Mouse (Mus musculus) cortical plate, adult 2 months (tissue): ENCODE results near the gene Snx3. TPM values are rescaled to one million over a fixed set of nuclear protein-coding genes. Genes with fewer than 3 reads are reported as not detected.
A peak's percentile ranks its signal among the peaks of the same experiment; 100 is the strongest.

ENCODE experiments used
- H3K27ac ChIP-seq: fragments of 200-500 bp; 2 replicates; pipeline ENCODE4 v1.5.1; 2012; ENCODE audit warnings: low read length, control low read depth, inconsistent platforms; ENCODE audit not compliant: insufficient read depth
- H3K4me1 ChIP-seq: fragments of 200-500 bp; 2 replicates; pipeline ENCODE4 v1.6.1; 2011; ENCODE audit warnings: low read length; ENCODE audit not compliant: control insufficient read depth, insufficient read depth
- H3K4me3 ChIP-seq: fragments of 200-500 bp; 2 replicates; pipeline ENCODE4 v1.5.1; 2011; ENCODE audit warnings: mild to moderate bottlenecking, low read length, control low read depth; ENCODE audit not compliant: insufficient read depth
- CTCF ChIP-seq: fragments of 200-500 bp; IDR thresholded peaks from 2 replicates; pipeline ENCODE4 v1.5.1; 2011; ENCODE audit warnings: mild to moderate bottlenecking, control low read depth, low read length; ENCODE audit not compliant: insufficient read depth; ENCODE audit errors: extremely low read depth
- POLR2A ChIP-seq: fragments of 200-500 bp; IDR thresholded peaks from 2 replicates; pipeline ENCODE4 v1.6.1; 2011; ENCODE audit warnings: mild to moderate bottlenecking, low read length, control low read depth; ENCODE audit not compliant: insufficient read depth; ENCODE audit errors: extremely low read depth
- polyA plus RNA-seq: library from polyadenylated mRNA; depleted of rRNA; stranded (reverse); fragments of >200 nt; gene quantifications from 2 replicates; pipeline ENCODE4 v1.2.3, GENCODE M21; 2012; rRNA removed

The Snx3 gene
- polyA plus RNA-seq = 385 and 435 TPM in 2 replicates

DNA sequence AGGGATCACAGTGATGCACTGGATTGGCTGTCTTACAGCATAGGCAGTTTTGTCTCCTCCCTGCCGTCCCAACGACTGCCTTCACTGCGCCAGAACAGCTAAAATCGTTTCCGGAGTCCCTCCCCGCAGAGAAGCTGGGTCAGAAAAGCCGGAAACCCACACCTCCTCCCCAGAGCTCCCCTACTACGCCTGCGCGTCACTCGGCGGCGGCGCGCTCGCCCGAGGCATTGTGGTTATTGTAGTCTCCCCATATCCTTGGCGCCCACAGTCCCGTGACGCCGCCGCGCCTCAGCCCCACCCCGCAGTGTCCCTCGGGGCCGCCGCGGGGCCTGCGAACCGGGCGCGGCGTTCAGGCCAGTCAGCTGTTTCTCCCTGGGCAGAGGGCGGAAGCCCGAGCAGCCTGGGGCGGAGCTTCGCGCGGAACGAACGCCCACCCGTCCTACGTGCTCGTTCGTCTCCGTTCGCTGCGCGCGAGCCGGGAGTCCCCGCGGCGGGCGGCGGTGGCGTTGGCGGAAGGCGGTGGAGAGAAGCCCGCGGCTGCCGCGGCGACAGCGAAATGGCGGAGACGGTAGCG lies at the start of gene Snx3:
Snx3 (plus strand) TSS at position 256 of the 574 bp plus-strand sequence.
- Histone ChIP-seq H3K27ac (peak within 1 kb of the TSS; percentile 98), H3K4me1 (no peaks in the 10 kb centered on the region), H3K4me3 (peak within 1 kb of the TSS; percentile 84)
- TF ChIP-seq CTCF = no peak
- peak; percentile 77 for TF ChIP-seq POLR2A

- H3K4me1 ChIP-seq = no peaks in the 10 kb centered on the region
- no peak overlapping the region for H3K27ac ChIP-seq
- no peak overlapping the region for H3K4me3 ChIP-seq
- TF ChIP-seq POLR2A = no peak
- no peak for TF ChIP-seq CTCF
Measured at GRCm38 (mm10) chr10:42454266-42454665, 47.6 kb upstream of the Snx3 start.

- Histone ChIP-seq H3K27ac (no peak overlapping the region), H3K4me1 (no peaks in the 10 kb centered on the region), H3K4me3 (no peak overlapping the region)
- no peak for TF ChIP-seq CTCF
- TF ChIP-seq POLR2A = no peak
Measured at GRCm38 (mm10) chr10:42454690-42455089, 47.1 kb upstream of the Snx3 start.

DNA sequence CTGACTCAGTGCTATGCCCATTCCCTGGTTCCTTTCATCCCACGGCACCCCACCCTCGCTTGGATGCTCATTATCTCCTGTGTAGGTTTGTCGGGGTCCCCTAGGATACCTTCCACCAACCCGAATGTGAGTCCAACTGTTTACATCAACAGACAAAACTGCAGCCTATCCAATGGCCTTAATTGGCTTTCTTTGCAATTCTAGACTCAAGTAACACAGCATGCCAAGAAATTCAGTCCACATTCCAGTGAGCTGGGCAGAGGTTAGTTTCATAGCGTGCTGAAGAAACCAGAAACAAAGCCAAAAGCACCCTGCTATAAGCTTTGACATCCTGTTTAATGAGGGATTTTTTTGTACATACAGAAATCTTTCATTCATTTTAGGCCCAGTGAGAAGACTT lies 45.8 kb upstream of the Snx3 start:
- Histone ChIP-seq H3K4me3 (no peak overlapping the region), H3K4me1 (no peaks in the 10 kb centered on the region), H3K27ac (no peak overlapping the region)
- TF ChIP-seq CTCF (no peak), POLR2A (no peak)

- Histone ChIP-seq H3K27ac (peak overlapping the region; percentile 91), H3K4me1 (no peaks in the 10 kb centered on the region), H3K4me3 (no peak overlapping the region)
- TF ChIP-seq POLR2A (no peak), CTCF (no peak)
Measured at GRCm38 (mm10) chr10:42457557-42458191, 44.2 kb upstream of the Snx3 start.

GRCm38 (mm10) chr10:42464224-42464623 lies 37.6 kb upstream of the Snx3 start:
- Histone ChIP-seq H3K4me3 (no peak overlapping the region), H3K4me1 (no peaks in the 10 kb centered on the region), H3K27ac (no peak overlapping the region)
- no peak for TF ChIP-seq POLR2A
- TF ChIP-seq CTCF = no peak

- no peaks in the 10 kb centered on the region for H3K4me1 ChIP-seq
- TF ChIP-seq POLR2A = no peak
- no peak for TF ChIP-seq CTCF
- H3K4me3 ChIP-seq = no peak overlapping the region
Measured at GRCm38 (mm10) chr10:42464805-42465204, 37.0 kb upstream of the Snx3 start.

DNA sequence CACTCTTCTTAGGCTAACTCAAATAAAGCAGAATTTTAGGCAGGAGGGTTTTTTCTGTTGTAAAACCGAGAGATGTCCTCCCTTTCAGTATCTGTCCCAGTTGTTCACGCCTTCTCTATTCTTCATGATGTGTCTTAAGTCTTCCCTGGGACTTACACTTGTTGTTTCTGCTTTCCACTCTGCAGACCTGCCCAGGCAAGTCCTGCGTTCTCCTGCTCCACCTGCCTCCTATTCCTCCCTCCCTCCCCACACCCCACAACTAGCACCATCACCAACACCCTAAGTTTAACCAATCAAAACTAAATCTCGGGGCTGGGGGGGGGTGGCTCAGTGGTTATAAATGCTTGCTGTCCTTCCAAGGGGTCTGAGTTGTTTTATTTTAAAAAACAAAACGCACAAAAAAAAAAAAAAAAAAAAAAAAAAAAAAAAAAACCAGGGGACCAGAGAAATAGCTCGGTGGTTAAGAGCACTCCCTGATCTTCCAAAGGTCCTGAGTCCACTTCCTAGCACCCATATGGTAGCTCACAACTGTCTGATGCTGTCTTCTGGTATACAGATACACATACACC lies 26.8 kb upstream of the Snx3 start:
- no peak for TF ChIP-seq POLR2A
- no peak for TF ChIP-seq CTCF
- H3K4me3 ChIP-seq = no peak overlapping the region
- 0 out of 2 replicates have a peak, but pooled peaks cover 1% of the 10 kb centered on the region for H3K4me1 ChIP-seq
- H3K27ac ChIP-seq = no peak overlapping the region

More at GRCm38 (mm10) chr10:42464805-42465204, 37.0 kb upstream of the Snx3 start:
- H3K27ac ChIP-seq = no peak overlapping the region

DNA sequence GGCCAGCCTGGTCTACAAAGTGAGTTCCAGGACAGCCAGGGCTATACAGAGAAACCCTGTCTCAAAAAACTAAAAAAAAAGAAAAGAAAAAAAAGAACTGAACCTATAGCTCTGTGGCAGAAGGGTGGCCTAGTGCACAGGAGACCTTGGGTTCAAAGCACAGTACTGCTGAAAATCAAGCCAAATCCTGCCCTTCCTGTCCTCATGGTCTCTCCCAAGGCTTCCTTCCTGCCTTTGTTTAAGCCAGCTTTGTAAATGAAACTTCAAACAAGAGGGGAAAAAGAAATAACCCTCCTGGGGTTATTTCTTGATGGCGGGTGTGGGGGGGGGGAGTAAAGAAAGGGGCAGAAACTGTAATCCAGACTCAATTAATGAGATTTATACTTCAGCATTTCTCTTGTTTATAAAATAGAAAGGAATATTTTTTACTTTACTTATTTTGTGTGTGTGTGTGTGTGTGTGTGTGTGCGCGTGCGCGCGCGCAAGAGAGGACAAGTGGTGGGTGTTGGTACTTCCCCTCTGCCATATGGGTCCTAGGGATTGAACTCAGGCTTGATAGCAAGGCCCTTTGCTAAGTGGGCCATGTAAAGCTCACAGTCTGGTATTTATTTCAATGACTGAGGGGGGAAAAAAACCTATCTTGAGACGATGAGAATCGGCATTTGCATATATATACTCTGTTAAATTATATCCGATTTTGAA lies 24.9 kb upstream of the Snx3 start:
- Histone ChIP-seq H3K4me3 (no peak overlapping the region; the same call in 1 of the 2 replicates), H3K4me1 (0 out of 2 replicates have a peak, but pooled peaks cover 1% of the 10 kb centered on the region), H3K27ac (no peak overlapping the region)
- TF ChIP-seq POLR2A (no peak), CTCF (no peak)
